Mouse (Mus musculus) spleen, adult 2 months (tissue): ENCODE data around the gene Gramd4.

Source experiments
- CTCF ChIP-seq: fragments of 200-500 bp; IDR thresholded peaks from 2 replicates; pipeline ENCODE4 v1.5.1; 2011; ENCODE audit warnings: mild to moderate bottlenecking, inconsistent platforms; ENCODE audit not compliant: insufficient read depth, insufficient read length, insufficient replicate concordance; ENCODE audit errors: extremely low read depth
- POLR2A ChIP-seq: fragments of 200-500 bp; IDR thresholded peaks from 2 replicates; pipeline ENCODE4 v1.6.1; 2011; ENCODE audit warnings: low read depth, low read length, inconsistent platforms

DNA sequence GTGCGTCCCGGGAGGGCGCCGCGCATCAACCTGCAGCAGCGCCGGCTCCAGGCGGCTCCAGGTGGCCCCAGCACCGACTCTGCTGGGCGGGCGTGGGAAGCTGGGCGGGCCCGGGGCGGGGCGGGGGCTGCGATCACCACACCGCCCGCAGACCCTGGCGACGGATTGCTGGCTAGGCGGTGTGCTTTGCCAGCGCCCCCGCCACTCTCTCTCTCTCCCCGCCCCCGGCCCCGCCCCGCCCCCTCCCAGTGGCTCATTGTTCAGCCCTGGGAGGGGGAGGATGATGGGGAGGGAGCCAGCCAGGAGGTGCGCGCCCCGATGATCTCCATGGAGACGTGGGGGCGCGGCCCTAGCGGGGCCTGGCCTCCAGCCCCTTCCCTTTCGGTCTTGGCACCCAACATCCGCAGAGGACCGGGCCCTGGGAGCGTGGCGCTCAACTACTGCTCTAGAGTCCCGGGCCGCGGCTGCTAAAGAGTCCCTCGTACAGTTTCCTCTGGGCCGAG lies 23.4 kb upstream of the Gramd4 start:
- TF ChIP-seq CTCF (no peak), POLR2A (no peak)
